Mouse (Mus musculus) kidney, embryonic 15.5 days (tissue): ENCODE data around the gene Dmd. TPM values are rescaled to one million over a fixed set of nuclear protein-coding genes. Genes with fewer than 3 reads are reported as not detected.

Experiments
- ATAC-seq: fragments of 200-750 bp; cut with Nextera tagmentation; replicated peaks from 2 replicates; pipeline ENCODE4 v1.8.0; 2017; ENCODE audit warnings: moderate TSS enrichment; ENCODE audit not compliant: low FRiP score
- H3K27ac ChIP-seq: fragments of 300-500 bp; sonication (generic); 2 replicates; pipeline ENCODE4 v1.5.1; 2015; ENCODE audit warnings: mild to moderate bottlenecking, inconsistent platforms
- H3K27me3 ChIP-seq: fragments of 300-500 bp; sonication (generic); 2 replicates; pipeline ENCODE4 v1.6.1; 2015; ENCODE audit warnings: inconsistent platforms
- H3K36me3 ChIP-seq: fragments of 300-500 bp; sonication (generic); 2 replicates; pipeline ENCODE4 v1.6.1; 2015; ENCODE audit warnings: inconsistent platforms
- H3K4me1 ChIP-seq: fragments of 300-500 bp; sonication (generic); 2 replicates; pipeline ENCODE4 v1.6.1; 2015; ENCODE audit warnings: inconsistent platforms
- H3K4me2 ChIP-seq: fragments of 300-500 bp; sonication (generic); 2 replicates; pipeline ENCODE4 v1.6.1; 2015; ENCODE audit warnings: moderate library complexity, mild to moderate bottlenecking, inconsistent platforms
- H3K4me3 ChIP-seq: fragments of 300-500 bp; sonication (generic); replicated peaks from 2 replicates; pipeline ENCODE4 v1.5.1; 2015; ENCODE audit warnings: mild to moderate bottlenecking, inconsistent platforms
- H3K9ac ChIP-seq: fragments of 300-500 bp; sonication (generic); 2 replicates; pipeline ENCODE4 v1.6.1; 2015; ENCODE audit warnings: mild to moderate bottlenecking, inconsistent platforms
- H3K9me3 ChIP-seq: fragments of 300-500 bp; sonication (generic); replicated peaks from 2 replicates; pipeline ENCODE4 v1.6.1; 2016; ENCODE audit warnings: inconsistent platforms
- WGBS: fragments of 180-500 bp; shearing (Covaris S2); methylation state at CpG from one replicate; pipeline ENCODE4 v1.1.7; 2015; ENCODE audit warnings: mixed read lengths; 5-methylcytosine and 5-hydroxymethylcytosine counted together
- polyA plus RNA-seq: library from polyadenylated mRNA; unstranded; fragments of >200 nt; fragmentation: Nextera tagmentation; extraction: Ambion mirVana; gene quantifications from 2 replicates; pipeline ENCODE4 v1.2.1, GENCODE M21; 2015

Dmd gene
- polyA plus RNA-seq, 1 experiment from 2014 or later = 27.3 TPM

- H3K4me1 ChIP-seq = no peaks in the 10 kb centered on the region
- H3K9ac ChIP-seq = no peak overlapping the region
- no peaks in the 10 kb centered on the region for H3K36me3 ChIP-seq
- WGBS = 66% methylated on average over 2 of the region's 2 CpGs
- no peak overlapping the region for H3K4me2 ChIP-seq
- H3K27me3 ChIP-seq = peaks cover 3% of the 10 kb centered on the region; the same call in 1 of the 2 replicates
- H3K27ac ChIP-seq = no peak overlapping the region
- H3K9me3 ChIP-seq = no peaks in the 10 kb centered on the region
- no peak for ATAC-seq
- no peak overlapping the region for H3K4me3 ChIP-seq
Measured at GRCm38 (mm10) chrX:85079174-85079573, 2130.5 kb downstream of the Dmd start.

GRCm38 (mm10) chrX:85084237-85085153, 2135.8 kb downstream of the Dmd start:
- no peak for ATAC-seq
- Histone ChIP-seq H3K9ac (no peak overlapping the region), H3K4me2 (no peak overlapping the region), H3K4me1 (no peaks in the 10 kb centered on the region), H3K27ac (no peak overlapping the region), H3K9me3 (no peaks in the 10 kb centered on the region), H3K36me3 (no peaks in the 10 kb centered on the region), H3K4me3 (no peak overlapping the region), H3K27me3 (peaks cover 3% of the 10 kb centered on the region; the same call in 1 of the 2 replicates)
- WGBS = 66% methylated on average over 8 of the region's 8 CpGs

- H3K4me3 ChIP-seq = no peak overlapping the region
- H3K27ac ChIP-seq = no peak overlapping the region
- H3K27me3 ChIP-seq = peaks cover 3% of the 10 kb centered on the region; the same call in 1 of the 2 replicates
- no peaks in the 10 kb centered on the region for H3K9me3 ChIP-seq
- H3K36me3 ChIP-seq = no peaks in the 10 kb centered on the region
- ATAC-seq = no peak
- WGBS = 75% methylated on average over 7 of the region's 7 CpGs
- no peak overlapping the region for H3K4me2 ChIP-seq
- no peak overlapping the region for H3K9ac ChIP-seq
- no peaks in the 10 kb centered on the region for H3K4me1 ChIP-seq
Measured at GRCm38 (mm10) chrX:85089506-85089905, 2140.8 kb downstream of the Dmd start.

DNA sequence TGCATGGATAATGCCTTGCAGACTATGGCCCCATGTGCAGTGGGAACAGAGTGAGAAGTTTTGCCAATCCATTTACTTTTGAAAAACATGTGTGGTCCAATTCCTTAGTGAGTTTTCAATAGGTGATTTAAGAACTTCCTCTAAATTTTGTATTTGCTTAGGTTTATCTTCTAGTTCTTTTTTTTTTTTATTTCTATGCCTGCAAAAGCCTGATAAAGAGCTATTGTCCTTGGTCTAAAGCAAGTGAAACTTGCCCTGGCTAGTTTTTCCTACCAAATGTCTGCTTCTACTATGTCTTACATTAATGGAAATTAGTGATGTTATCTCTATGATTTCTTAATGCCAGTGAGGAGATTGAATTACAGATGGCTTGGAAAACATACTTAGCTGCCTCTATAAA, 2144.7 kb downstream of the Dmd start:
- H3K36me3 ChIP-seq = no peaks in the 10 kb centered on the region
- H3K4me1 ChIP-seq = no peaks in the 10 kb centered on the region
- H3K27me3 ChIP-seq = no peaks in the 10 kb centered on the region
- H3K9me3 ChIP-seq = no peaks in the 10 kb centered on the region
- ATAC-seq = no peak
- H3K4me3 ChIP-seq = no peak overlapping the region
- no peak overlapping the region for H3K4me2 ChIP-seq
- no peak overlapping the region for H3K27ac ChIP-seq
- H3K9ac ChIP-seq = no peak overlapping the region

- no peak for ATAC-seq
- H3K36me3 ChIP-seq = no peaks in the 10 kb centered on the region
Measured at GRCm38 (mm10) chrX:85098691-85099090, 2150.0 kb downstream of the Dmd start.

DNA sequence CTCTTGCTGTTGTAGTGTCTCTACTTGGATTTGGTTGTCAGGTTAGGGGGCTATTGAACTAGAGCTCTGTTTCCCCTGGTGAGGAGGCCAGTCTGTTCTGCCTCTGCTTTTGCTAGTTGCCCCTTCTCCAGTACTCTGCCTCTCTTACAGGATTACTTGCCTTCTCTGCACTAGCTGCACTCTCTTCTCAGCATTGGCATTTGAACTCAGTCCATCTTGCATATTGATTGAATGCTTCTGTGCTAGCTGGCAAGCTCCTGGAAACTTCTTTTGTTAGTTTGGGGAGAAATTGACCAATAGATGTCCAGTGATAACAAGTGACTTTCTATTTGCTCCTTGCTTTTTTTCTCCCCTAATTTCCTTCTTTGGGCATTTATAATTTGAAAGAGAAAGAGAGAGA, 2163.7 kb downstream of the Dmd start:
- H3K9me3 ChIP-seq = no peaks in the 10 kb centered on the region
- H3K36me3 ChIP-seq = no peaks in the 10 kb centered on the region
- ATAC-seq = no peak
- H3K27ac ChIP-seq = no peak overlapping the region
- no peak overlapping the region for H3K4me2 ChIP-seq
- no peak overlapping the region for H3K9ac ChIP-seq
- H3K4me1 ChIP-seq = no peaks in the 10 kb centered on the region
- H3K27me3 ChIP-seq = 0 out of 2 replicates have a peak, but pooled peaks cover 5% of the 10 kb centered on the region
- H3K4me3 ChIP-seq = no peak overlapping the region

More at GRCm38 (mm10) chrX:85098691-85099090, 2150.0 kb downstream of the Dmd start:
- Histone ChIP-seq H3K4me2 (no peak overlapping the region), H3K4me3 (no peak overlapping the region), H3K27ac (no peak overlapping the region), H3K9me3 (no peaks in the 10 kb centered on the region), H3K9ac (no peak overlapping the region), H3K4me1 (no peaks in the 10 kb centered on the region), H3K27me3 (no peaks in the 10 kb centered on the region)

DNA sequence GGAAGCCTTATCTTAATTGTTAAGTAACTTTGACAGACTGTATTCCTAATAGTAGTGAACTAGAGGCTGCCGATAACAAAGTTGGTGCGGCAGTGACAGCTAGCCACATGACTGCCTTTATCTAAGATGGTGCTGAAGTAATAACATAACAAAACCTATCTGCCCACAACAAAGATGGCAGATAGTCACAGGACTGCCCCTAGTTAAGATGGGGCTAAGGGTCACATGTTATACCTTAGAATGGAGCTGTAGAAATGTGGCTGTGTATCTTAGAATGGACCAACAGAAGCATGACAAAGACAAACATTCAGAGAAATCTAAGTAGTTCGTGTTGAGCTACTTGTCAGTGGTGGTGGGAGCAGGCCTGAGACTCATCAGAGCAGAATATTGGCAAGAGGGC, 2184.0 kb downstream of the Dmd start:
- 82% methylated on average over 3 of the region's 3 CpGs for WGBS
- Histone ChIP-seq H3K9me3 (no peaks in the 10 kb centered on the region), H3K36me3 (no peaks in the 10 kb centered on the region), H3K4me2 (no peak overlapping the region), H3K4me1 (no peaks in the 10 kb centered on the region), H3K4me3 (no peak overlapping the region), H3K27ac (no peak overlapping the region), H3K27me3 (no peaks in the 10 kb centered on the region), H3K9ac (no peak overlapping the region)
- ATAC-seq = no peak

- H3K4me2 ChIP-seq = no peak overlapping the region
- H3K9me3 ChIP-seq = no peaks in the 10 kb centered on the region
- no peaks in the 10 kb centered on the region for H3K36me3 ChIP-seq
- no peak overlapping the region for H3K9ac ChIP-seq
- H3K4me1 ChIP-seq = no peaks in the 10 kb centered on the region
- WGBS = 84% methylated on average over 5 of the region's 5 CpGs
- no peak overlapping the region for H3K4me3 ChIP-seq
- no peak for ATAC-seq
- no peak overlapping the region for H3K27ac ChIP-seq
- H3K27me3 ChIP-seq = no peaks in the 10 kb centered on the region
Measured at GRCm38 (mm10) chrX:85137293-85137692, 2188.6 kb downstream of the Dmd start.

GRCm38 (mm10) chrX:85171264-85171663, 2222.6 kb downstream of the Dmd start:
- Histone ChIP-seq H3K4me2 (no peak overlapping the region), H3K4me1 (no peaks in the 10 kb centered on the region), H3K9ac (no peak overlapping the region), H3K27ac (no peak overlapping the region), H3K27me3 (no peaks in the 10 kb centered on the region), H3K36me3 (no peaks in the 10 kb centered on the region), H3K4me3 (no peak overlapping the region), H3K9me3 (no peaks in the 10 kb centered on the region)
- 69% methylated on average over 2 of the region's 2 CpGs for WGBS
- ATAC-seq = no peak

DNA sequence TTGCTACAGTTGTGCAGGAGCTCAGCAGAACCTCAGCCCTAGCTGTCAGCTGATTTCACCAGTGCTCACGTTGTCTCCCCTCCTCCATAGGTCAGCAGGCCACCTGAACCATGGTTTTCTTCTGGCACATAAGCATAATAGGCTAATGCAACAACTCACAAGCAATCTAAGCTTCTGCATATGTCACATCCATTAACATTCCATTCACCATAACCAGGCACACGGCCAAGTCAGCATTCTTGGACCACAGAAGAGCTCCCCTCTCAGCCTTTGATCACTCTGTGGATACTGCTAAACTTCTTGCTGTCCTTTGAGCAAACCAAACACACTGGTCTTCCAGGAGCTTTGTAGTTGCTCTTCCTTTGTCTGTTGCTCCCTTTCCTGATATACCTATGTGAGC, 2238.9 kb downstream of the Dmd start:
- 27% methylated on average over 2 of the region's 2 CpGs for WGBS
- H3K27ac ChIP-seq = no peak overlapping the region
- ATAC-seq = no peak
- no peak overlapping the region for H3K4me2 ChIP-seq
- H3K27me3 ChIP-seq = no peaks in the 10 kb centered on the region
- no peak overlapping the region for H3K4me3 ChIP-seq
- H3K36me3 ChIP-seq = no peaks in the 10 kb centered on the region
- H3K9me3 ChIP-seq = no peaks in the 10 kb centered on the region
- H3K4me1 ChIP-seq = no peaks in the 10 kb centered on the region
- H3K9ac ChIP-seq = no peak overlapping the region

DNA sequence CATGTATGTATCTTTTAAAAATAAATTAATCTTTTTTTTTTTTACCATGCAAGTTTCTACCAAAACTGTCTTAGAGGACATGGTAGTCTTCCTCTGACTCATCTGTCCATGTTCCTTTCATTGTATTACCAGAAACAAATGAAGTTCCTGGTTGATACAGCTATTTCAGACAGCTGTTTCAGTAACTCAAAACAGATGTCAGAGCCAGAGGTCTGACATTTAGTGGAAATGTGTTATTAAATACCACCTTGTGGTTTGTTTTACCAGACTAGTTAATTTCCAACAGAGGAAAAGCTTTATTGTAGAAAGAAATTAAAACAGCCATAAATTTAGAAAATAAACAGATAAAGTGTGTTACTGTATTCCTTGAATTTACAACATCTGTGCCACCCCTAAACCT, 2245.2 kb downstream of the Dmd start:
- Histone ChIP-seq H3K9ac (no peak overlapping the region), H3K4me2 (no peak overlapping the region), H3K36me3 (no peaks in the 10 kb centered on the region), H3K9me3 (no peaks in the 10 kb centered on the region), H3K27me3 (no peaks in the 10 kb centered on the region), H3K4me3 (no peak overlapping the region), H3K27ac (no peak overlapping the region), H3K4me1 (no peaks in the 10 kb centered on the region)
- ATAC-seq = no peak

DNA sequence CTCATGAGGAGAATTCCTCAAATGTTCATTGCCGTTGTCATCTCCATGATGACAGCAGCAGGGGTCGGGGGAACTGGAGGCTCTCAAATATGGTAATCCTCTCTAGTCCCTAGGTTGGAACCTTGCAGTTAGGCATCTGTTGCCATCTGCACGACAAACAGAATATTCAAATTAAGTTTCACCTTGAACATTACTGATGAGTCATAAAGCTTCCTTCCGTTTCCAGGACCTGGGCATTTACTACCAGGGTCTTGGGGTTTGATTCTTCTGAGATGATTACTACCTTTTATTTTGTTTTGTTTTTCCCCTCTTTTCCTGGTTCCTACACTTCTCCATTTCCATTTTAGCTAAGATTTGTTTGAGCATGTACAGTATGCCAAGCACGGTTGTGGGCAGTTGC, 2249.0 kb downstream of the Dmd start:
- Histone ChIP-seq H3K27ac (no peak overlapping the region), H3K9ac (no peak overlapping the region), H3K9me3 (no peaks in the 10 kb centered on the region), H3K27me3 (no peaks in the 10 kb centered on the region), H3K4me2 (no peak overlapping the region), H3K4me1 (no peaks in the 10 kb centered on the region), H3K4me3 (no peak overlapping the region), H3K36me3 (no peaks in the 10 kb centered on the region)
- WGBS = 83% methylated on average over 5 of the region's 5 CpGs
- ATAC-seq = no peak

GRCm38 (mm10) chrX:85199398-85199797, 2250.7 kb downstream of the Dmd start:
- WGBS = 84% methylated on average over 3 of the region's 3 CpGs
- H3K4me3 ChIP-seq = no peak overlapping the region
- H3K4me2 ChIP-seq = no peak overlapping the region
- no peaks in the 10 kb centered on the region for H3K36me3 ChIP-seq
- H3K9me3 ChIP-seq = no peaks in the 10 kb centered on the region
- no peak overlapping the region for H3K27ac ChIP-seq
- no peaks in the 10 kb centered on the region for H3K27me3 ChIP-seq
- ATAC-seq = no peak
- H3K9ac ChIP-seq = no peak overlapping the region
- H3K4me1 ChIP-seq = no peaks in the 10 kb centered on the region
